Mouse (Mus musculus) ovary, adult 18-20 months (tissue): Measurements from ENCODE around the gene Stpg4.
A peak's percentile ranks its signal among the peaks of the same experiment; 100 is the strongest.

Source experiments
- DNase-seq: peaks from one replicate; pipeline ENCODE4 v3.0.0; 2022; ENCODE audit warnings: low spot score, mixed read lengths

Gene Stpg4

GRCm38 (mm10) chr17:87446767-87447611, 19.4 kb upstream of the Stpg4 start, which contains the start of gene Calm2:
Gene Calm2 (minus strand): TSS chr17:87446935.
- DNase-seq: peak; percentile 94

- DNase-seq: peak; percentile 55
These were observed 18.6 kb upstream of the Stpg4 start for GRCm38 (mm10) chr17:87445917-87446766.

GRCm38 (mm10) chr17:87445337-87445916, 17.9 kb upstream of the Stpg4 start:
- DNase-seq: no peak

- DNase-seq: no peak
These were observed 17.2 kb upstream of the Stpg4 start for GRCm38 (mm10) chr17:87444763-87445162.

- no peak for DNase-seq
These were observed 14.0 kb upstream of the Stpg4 start for GRCm38 (mm10) chr17:87441537-87441936.

GRCm38 (mm10) chr17:87439441-87439840, 11.9 kb upstream of the Stpg4 start:
- DNase-seq: no peak

- no peak for DNase-seq
These were observed 6.4 kb upstream of the Stpg4 start for GRCm38 (mm10) chr17:87433929-87434328.

- DNase-seq: no peak
These were observed 5.2 kb upstream of the Stpg4 start for GRCm38 (mm10) chr17:87432743-87433142.

- DNase-seq: no peak
These were observed 4.8 kb upstream of the Stpg4 start for GRCm38 (mm10) chr17:87432314-87432713.

GRCm38 (mm10) chr17:87429431-87429830, 1.9 kb upstream of the Stpg4 start:
- no peak for DNase-seq

GRCm38 (mm10) chr17:87418082-87418481, 9.5 kb downstream of the Stpg4 start:
- no peak for DNase-seq

GRCm38 (mm10) chr17:87406646-87407045, 20.9 kb downstream of the Stpg4 start:
- DNase-seq: no peak

- no peak for DNase-seq
These were observed 22.0 kb downstream of the Stpg4 start for GRCm38 (mm10) chr17:87405576-87405975.

GRCm38 (mm10) chr17:87403462-87403861, 24.1 kb downstream of the Stpg4 start:
- DNase-seq: no peak

GRCm38 (mm10) chr17:87402444-87402843, 25.1 kb downstream of the Stpg4 start:
- no peak for DNase-seq

- DNase-seq: no peak
These were observed 30.5 kb downstream of the Stpg4 start for GRCm38 (mm10) chr17:87397088-87397487.

GRCm38 (mm10) chr17:87391242-87391641, 36.3 kb downstream of the Stpg4 start:
- DNase-seq: no peak

GRCm38 (mm10) chr17:87387068-87387467, 40.5 kb downstream of the Stpg4 start:
- no peak for DNase-seq

- DNase-seq: no peak
These were observed 41.7 kb downstream of the Stpg4 start for GRCm38 (mm10) chr17:87385835-87386234.

GRCm38 (mm10) chr17:87380681-87381080, 46.9 kb downstream of the Stpg4 start:
- no peak for DNase-seq

- DNase-seq: no peak
These were observed 47.7 kb downstream of the Stpg4 start for GRCm38 (mm10) chr17:87379821-87380220.

- DNase-seq: no peak
These were observed 48.3 kb downstream of the Stpg4 start for GRCm38 (mm10) chr17:87379160-87379624.
